Mouse (Mus musculus): ENCODE data around the gene Ngb. TPM values are rescaled to one million over a fixed set of nuclear protein-coding genes. Genes with fewer than 3 reads are reported as not detected.

Ngb gene
- polyA plus RNA-seq, 1 experiment from 2014 or later = not detected

DNA sequence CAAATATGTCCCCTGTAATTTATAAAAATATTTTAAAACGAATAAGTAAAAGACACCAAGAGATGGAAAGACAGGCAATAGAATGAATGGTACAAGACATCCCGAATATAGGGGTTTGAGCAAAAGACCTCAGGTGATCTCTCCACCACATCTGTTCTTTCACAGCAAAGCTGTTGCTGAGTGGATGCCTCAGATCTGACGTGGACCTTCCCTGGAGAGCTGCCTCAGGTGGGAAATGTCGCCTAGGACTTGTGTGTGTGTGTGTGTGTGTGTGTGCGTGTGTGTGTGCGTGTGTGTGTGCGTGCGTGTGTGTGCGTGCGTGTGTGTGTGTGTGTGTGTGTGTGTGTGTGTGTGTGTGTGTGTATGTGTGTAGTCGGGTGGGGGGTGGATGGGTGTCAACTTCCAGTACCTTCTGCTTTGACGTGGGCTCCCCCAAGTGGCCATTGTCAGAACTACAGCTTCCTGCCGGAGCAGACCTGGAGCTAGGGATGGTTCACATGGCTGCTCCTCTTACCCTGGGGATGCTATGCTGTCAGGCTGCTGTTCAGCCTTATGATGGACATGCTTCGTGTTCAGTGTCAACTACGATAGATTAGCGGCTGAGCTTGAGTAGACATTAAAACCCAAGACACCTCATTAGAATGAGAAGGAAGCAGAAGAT, 49.5 kb downstream of the Ngb start:
- Histone ChIP-seq H3K4me1 (ENCODE audit: control insufficient read depth, insufficient read depth, low read length) (no peaks in the 10 kb centered on the region), H3K9me3 (replicated peaks; ENCODE audit: control insufficient read depth, low read length) (no peaks in the 10 kb centered on the region), H3K27ac (ENCODE audit: low read length) (no peak overlapping the region), H3K4me2 (ENCODE audit: low read depth, low read length) (no peak overlapping the region), H3K36me3 (ENCODE audit: control insufficient read depth, insufficient read depth) (no peaks in the 10 kb centered on the region), H3K27me3 (ENCODE audit: control insufficient read depth, insufficient read depth, low read length) (peaks cover 14% of the 10 kb centered on the region), H3K4me3 (ENCODE audit: low read length) (no peak overlapping the region), H3K9ac (ENCODE audit: low read length) (no peak overlapping the region)
- ATAC-seq (replicated peaks; ENCODE audit: extremely low read depth, insufficient read depth, low FRiP score) = no peak
- 16% methylated on average over 16 of the region's 16 CpGs for WGBS

DNA sequence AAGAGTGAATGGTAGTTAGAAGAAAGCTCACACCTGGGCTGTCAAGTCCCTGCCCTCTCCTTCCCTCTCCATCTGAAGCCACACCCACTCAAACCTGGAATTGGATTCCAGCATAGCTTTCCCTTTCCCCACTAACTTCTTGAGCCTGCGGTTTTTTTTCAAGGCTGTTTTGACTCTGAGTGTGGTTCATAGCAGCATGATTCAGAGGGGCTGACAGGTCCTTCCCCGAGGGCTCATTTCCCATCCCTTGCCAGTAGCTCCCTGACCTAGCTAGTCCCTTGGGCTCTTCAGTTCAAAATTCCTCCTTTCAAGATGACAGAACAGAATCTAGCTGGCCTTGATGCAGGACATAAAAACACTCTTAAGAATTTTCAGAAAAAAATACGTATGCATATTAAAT, 54.8 kb downstream of the Ngb start:
- 43% methylated on average over 3 of the region's 3 CpGs for WGBS
- ATAC-seq (replicated peaks; ENCODE audit: extremely low read depth, insufficient read depth, low FRiP score) = no peak
- Histone ChIP-seq H3K9ac (ENCODE audit: low read length) (no peak overlapping the region), H3K4me2 (ENCODE audit: low read depth, low read length) (no peak overlapping the region), H3K4me3 (ENCODE audit: low read length) (no peak overlapping the region), H3K9me3 (replicated peaks; ENCODE audit: control insufficient read depth, low read length) (no peaks in the 10 kb centered on the region), H3K4me1 (ENCODE audit: control insufficient read depth, insufficient read depth, low read length) (no peaks in the 10 kb centered on the region), H3K27me3 (ENCODE audit: control insufficient read depth, insufficient read depth, low read length) (no peaks in the 10 kb centered on the region), H3K27ac (ENCODE audit: low read length) (no peak overlapping the region), H3K36me3 (ENCODE audit: control insufficient read depth, insufficient read depth) (no peaks in the 10 kb centered on the region)

Other genes with a start within 250 kb of the Ngb start
- gene Irf2bpl, start 217.7 kb downstream of the Ngb start, polyA plus RNA-seq (2015; fragmentation: Nextera tagmentation; extraction: Ambion mirVana) = 25.4 and 32.4 TPM in 2 replicates
- 25.1 and 25.9 TPM in 2 replicates for gene Cipc, start 155.5 kb downstream of the Ngb start, polyA plus RNA-seq (2015; fragmentation: Nextera tagmentation; extraction: Ambion mirVana)
- gene Zdhhc22, start 112.1 kb downstream of the Ngb start, polyA plus RNA-seq (2015; fragmentation: Nextera tagmentation; extraction: Ambion mirVana) = 0.07 TPM in 2 replicates
- gene Tmem63c, start 81.2 kb downstream of the Ngb start, polyA plus RNA-seq (2015; fragmentation: Nextera tagmentation; extraction: Ambion mirVana) = 0.11 TPM in 1 of 2 replicates, not detected in the other
- gene Gstz1, start 44.6 kb upstream of the Ngb start, polyA plus RNA-seq (2015; fragmentation: Nextera tagmentation; extraction: Ambion mirVana) = 26.7 and 32.3 TPM in 2 replicates
- 11.4 and 11.9 TPM in 2 replicates for gene Pomt2, start 45.4 kb upstream of the Ngb start, polyA plus RNA-seq (2015; fragmentation: Nextera tagmentation; extraction: Ambion mirVana)
- 0.72 and 0.91 TPM in 2 replicates for gene Samd15, start 97.2 kb upstream of the Ngb start, polyA plus RNA-seq (2015; fragmentation: Nextera tagmentation; extraction: Ambion mirVana)
- 1.5 and 1.8 TPM in 2 replicates for gene Tmed8, start 97.9 kb upstream of the Ngb start, polyA plus RNA-seq (2015; fragmentation: Nextera tagmentation; extraction: Ambion mirVana)
- 0.52 and 0.70 TPM in 2 replicates for gene Noxred1, start 136.2 kb upstream of the Ngb start, polyA plus RNA-seq (2015; fragmentation: Nextera tagmentation; extraction: Ambion mirVana)
- gene Vipas39, start 163.7 kb upstream of the Ngb start, polyA plus RNA-seq (2015; fragmentation: Nextera tagmentation; extraction: Ambion mirVana) = 35.2 and 37.5 TPM in 2 replicates
- gene Ahsa1, start 163.9 kb upstream of the Ngb start, polyA plus RNA-seq (2015; fragmentation: Nextera tagmentation; extraction: Ambion mirVana) = 185 and 191 TPM in 2 replicates
- 0.38 and 0.69 TPM in 2 replicates for gene Ism2, start 197.2 kb upstream of the Ngb start, polyA plus RNA-seq (2015; fragmentation: Nextera tagmentation; extraction: Ambion mirVana)

All from heart, embryonic 16.5 days (tissue).